Mouse (Mus musculus): Measurements from ENCODE around the gene Zfp978. TPM values are rescaled to one million over a fixed set of nuclear protein-coding genes. Genes with fewer than 3 reads are reported as not detected.

The Zfp978 gene
- polyA plus RNA-seq, 1 experiment from 2014 or later = 0.22 TPM

Other genes starting within 250 kb of the Zfp978 start
- gene Zfp991, start 229.3 kb upstream of the Zfp978 start, polyA plus RNA-seq (2014; fragmentation: Nextera tagmentation; extraction: Ambion mirVana) = 7.8 and 8.7 TPM in 2 replicates
- gene Zfp988, start 55.6 kb upstream of the Zfp978 start, polyA plus RNA-seq (2014; fragmentation: Nextera tagmentation; extraction: Ambion mirVana) = not detected in 2 replicates
- gene Zfp982, start 131.1 kb downstream of the Zfp978 start, polyA plus RNA-seq (2014; fragmentation: Nextera tagmentation; extraction: Ambion mirVana) = 6.5 and 8.1 TPM in 2 replicates
- 0.22 and 0.34 TPM in 2 replicates for gene Gm16503, start 178.9 kb downstream of the Zfp978 start, polyA plus RNA-seq (2014; fragmentation: Nextera tagmentation; extraction: Ambion mirVana)
- 0.17 TPM in 1 of 2 replicates, not detected in the other for gene Zfp985, start 192.0 kb downstream of the Zfp978 start, polyA plus RNA-seq (2014; fragmentation: Nextera tagmentation; extraction: Ambion mirVana)

Measured in hindbrain, embryonic 11.5 days (tissue).